In the genomic region with DNA sequence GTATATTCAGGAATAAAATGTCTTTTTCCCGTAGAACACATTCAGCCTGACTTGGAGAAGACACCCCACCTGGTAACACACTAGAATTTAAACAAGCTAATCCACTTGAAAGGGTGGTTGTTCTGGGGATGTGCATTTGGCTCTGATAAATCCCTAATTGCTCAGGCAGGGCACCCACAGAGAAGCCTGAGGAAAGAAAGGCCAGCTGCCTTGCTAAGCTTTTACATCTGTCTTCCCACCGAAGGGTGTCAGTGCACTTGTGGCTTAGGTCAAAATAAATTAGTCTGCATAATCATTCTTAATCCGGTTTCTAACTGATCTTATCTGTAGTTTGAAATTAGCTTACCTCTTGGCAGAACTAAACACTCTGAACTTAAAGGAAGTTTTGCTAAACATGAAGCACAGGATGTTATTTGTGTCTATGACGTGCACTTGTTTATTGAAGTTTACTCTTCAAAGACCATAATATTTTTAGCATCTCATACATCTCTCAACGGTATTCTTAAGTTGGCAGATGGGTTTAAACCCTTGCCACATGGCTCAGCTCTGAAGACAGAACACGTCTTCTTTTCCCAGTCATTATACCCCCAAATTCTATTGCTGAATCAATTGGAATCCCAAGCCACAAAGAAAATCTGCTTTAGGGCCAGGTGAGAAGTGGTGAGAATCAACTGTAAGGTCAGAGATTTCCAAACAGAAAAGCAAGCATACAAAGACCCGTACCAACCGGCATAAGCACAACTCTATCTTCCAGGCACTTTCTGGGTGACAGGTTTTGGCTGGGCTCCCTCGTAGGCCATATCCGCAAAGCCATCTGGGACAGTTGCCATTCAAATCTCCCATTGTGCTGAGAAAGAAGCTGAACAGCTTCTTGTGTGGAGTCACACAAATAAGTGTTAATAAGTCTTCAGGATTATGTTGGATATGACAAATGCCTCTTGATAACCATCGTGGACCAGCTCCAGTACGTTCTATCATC, we compare ENCODE assay signal across 10 mouse cellular contexts.
DNase-seq lines count a peak whose midpoint lies in the region.
"Had no signal": no experiment of that assay in that cellular context is flagged by ENCODE, and none has a peak within 500 bp of the region (broad histone marks: within the 10 kb centered on the region; RNA-seq: fewer than 3 reads in every experiment).

No protein-coding gene starts in this region.

- DNase-seq in heart, adult 11 months = peak; percentile 88
- no peak for DNase-seq in heart, postnatal 10 days
- peak; percentile 57 for DNase-seq in CD4-positive, CD25-positive, alpha-beta regulatory T cell, adult 2 months (ENCODE audit: low read depth, low spot score)
- DNase-seq in cerebellum, postnatal 10 days = peak; percentile 74 to 76
- peak; percentile 79 for DNase-seq in lung, postnatal 10 days
- DNase-seq in left cerebral cortex, adult 9 months (ENCODE audit: low spot score in 2 of 2) = no peak
- DNase-seq in right cerebral cortex, postnatal 36 days (ENCODE audit: low spot score in 2 of 2) = no peak
- DNase-seq in spleen, postnatal 4 days (ENCODE audit: low spot score in 2 of 2) = no peak
- DNase-seq: gastrocnemius, postnatal 36 days; layer of hippocampus, postnatal 36 days had no signal

- intact Hi-C loops in heart, postnatal 10 days (cut with DNase I) = no loop called here

Comparison
In these comparisons a context has a peak if more than half of its experiments do, and no peak if none do; other contexts are left out.
1. DNase-seq: peak in heart, adult 11 months (single experiment), CD4-positive, CD25-positive, alpha-beta regulatory T cell, adult 2 months (single experiment), cerebellum, postnatal 10 days (2 of 2) and lung, postnatal 10 days (single experiment); none in heart, postnatal 10 days (0 of 2), left cerebral cortex, adult 9 months (0 of 2), right cerebral cortex, postnatal 36 days (0 of 2) and spleen, postnatal 4 days (0 of 2).